11 mouse cellular contexts compared by ENCODE assay signal in genomic region chr12:86088042-86088441, GRCm38 (mm10). TPM values are rescaled to one million over a fixed set of nuclear protein-coding genes. Genes with fewer than 3 reads are reported as not detected.
A peak's percentile ranks its signal among the peaks of the same experiment; 100 is the strongest.
DNase-seq lines count a peak whose midpoint lies in the region; TF ChIP-seq lines count a peak whose summit lies in the region.
"Had no signal": no experiment of that assay in that cellular context is flagged by ENCODE, and none has a peak within 500 bp of the region (broad histone marks: within the 10 kb centered on the region; RNA-seq: fewer than 3 reads in every experiment).

No protein-coding gene starts in this region.

- no peaks in the 10 kb centered on the region for H3K4me1 ChIP-seq in liver, adult 2 months (ENCODE audit: control insufficient read depth, insufficient read depth, low read length)

- H3K27me3 ChIP-seq in liver, adult 2 months (ENCODE audit: control insufficient read depth, insufficient read depth, low read length), result no peaks in the 10 kb centered on the region
- H3K27me3 ChIP-seq: limb, embryonic 15.5 days had no signal

- peak overlapping the region; percentile 48; the same call in 1 of the 2 replicates for H3K27ac ChIP-seq in liver, adult 2 months (replicated peaks; ENCODE audit: insufficient read depth, low read depth, low read length)
- H3K27ac ChIP-seq: limb, embryonic 15.5 days; midbrain, embryonic 10.5 days had no signal

- no peak overlapping the region for H3K4me3 ChIP-seq in liver, adult 2 months (ENCODE audit: insufficient read depth, low read depth, low read length)
- H3K4me3 ChIP-seq: limb, embryonic 15.5 days; midbrain, embryonic 10.5 days had no signal

- no peak for TF ChIP-seq CTCF in liver, adult 2 months (IDR thresholded peaks at IDR 0.05; ENCODE audit: low read depth, low read length)

- peak; percentile 16 for DNase-seq in adrenal gland, postnatal 10 days
- DNase-seq in adrenal gland, postnatal 4 days (ENCODE audit: low spot score in 2 of 2), result no peak
- no peak for DNase-seq in liver, adult 2 months (ENCODE audit: extremely low read depth, low read depth, low spot score)
- DNase-seq in liver, result no peak
- DNase-seq in heart, postnatal 4 days, result peak; percentile 53
- peak; percentile 37 to 56 for DNase-seq in lung, postnatal 4 days
- DNase-seq in layer of hippocampus, adult 18-20 months (ENCODE audit: low spot score in 2 of 2), result no peak
- no peak for DNase-seq in thymus, postnatal 0 days (ENCODE audit: low spot score)
- DNase-seq: layer of hippocampus, postnatal 36 days had no signal

- no peak for TF ChIP-seq POLR2A in liver, adult 2 months (IDR thresholded peaks at IDR 0.05; ENCODE audit: extremely low read depth, insufficient read depth, low read length)

- H3K36me3 ChIP-seq in liver, adult 2 months (ENCODE audit: control insufficient read depth, insufficient read depth, low read length), result no peaks in the 10 kb centered on the region

- H3K9ac ChIP-seq in liver, adult 2 months (ENCODE audit: low read depth, low read length), result no peak overlapping the region
- H3K9ac ChIP-seq: limb, embryonic 15.5 days had no signal

- H3K79me2 ChIP-seq in liver, adult 2 months (ENCODE audit: control insufficient read depth, insufficient read depth, low read length), result no peaks in the 10 kb centered on the region

- 85% methylated on average over 7 of the region's 7 CpGs for WGBS in liver, adult 2 months

RNA-seq across cellular contexts. Expression of gene Ift43, which starts 5.7 kb away (rescaled TPM):
- 10 to 100 TPM; 25.3 to 25.7 TPM for total RNA-seq in adrenal gland, postnatal 10 days (2021)
- total RNA-seq in adrenal gland, postnatal 4 days (2021), result 10 to 100 TPM; 30.7 to 34.2 TPM
- 3.5 and 6.0 TPM in 2 replicates for total RNA-seq in liver, adult 2 months (2014; rRNA removed)
- polyA plus RNA-seq in liver, adult 2 months (2012; rRNA removed), result 3.9 and 4.5 TPM in 2 replicates
- 10 to 100 TPM; 42.8 to 45.3 TPM for total RNA-seq in heart, postnatal 4 days (2021)
- total RNA-seq in layer of hippocampus, adult 18-20 months (2021), result 10 to 100 TPM; 13.9 to 15.0 TPM
- polyA plus RNA-seq in thymus, postnatal 0 days (2015; fragmentation: Nextera tagmentation; extraction: Ambion mirVana), result 13.6 and 15.6 TPM in 2 replicates

RNA-seq across cellular contexts. Expression of gene Tgfb3, which starts 9.2 kb away (rescaled TPM):
- total RNA-seq in adrenal gland, postnatal 10 days (2021), result 10 to 100 TPM; 15.0 to 16.6 TPM
- total RNA-seq in adrenal gland, postnatal 4 days (2021), result 10 to 100 TPM; 19.8 to 23.4 TPM
- total RNA-seq in liver, adult 2 months (2014; rRNA removed), result 0.46 and 0.54 TPM in 2 replicates
- 0.68 and 0.84 TPM in 2 replicates for polyA plus RNA-seq in liver, adult 2 months (2012; rRNA removed)
- total RNA-seq in heart, postnatal 4 days (2021), result 10 to 100 TPM; 18.6 to 19.2 TPM
- 10 to 100 TPM; 18.8 to 19.4 TPM for total RNA-seq in layer of hippocampus, adult 18-20 months (2021)
- polyA plus RNA-seq in thymus, postnatal 0 days (2015; fragmentation: Nextera tagmentation; extraction: Ambion mirVana), result 2.6 and 2.9 TPM in 2 replicates

Comparison
In these comparisons a context has a peak if more than half of its experiments do, and no peak if none do; other contexts are left out.
1. DNase-seq: peak in adrenal gland, postnatal 10 days (single experiment), heart, postnatal 4 days (single experiment) and lung, postnatal 4 days (2 of 2); none in adrenal gland, postnatal 4 days (0 of 2), liver, adult 2 months (single experiment), liver (single experiment), layer of hippocampus, adult 18-20 months (0 of 2) and thymus, postnatal 0 days (single experiment).
2. RNA of gene Tgfb3, which starts 9.2 kb away (total RNA-seq): 19.8 to 23.4 TPM in adrenal gland, postnatal 4 days, 18.8 to 19.4 TPM in layer of hippocampus, adult 18-20 months, 18.6 to 19.2 TPM in heart, postnatal 4 days and 15.0 to 16.6 TPM in adrenal gland, postnatal 10 days; 0.46 to 0.54 TPM in liver, adult 2 months; every median in the first group is over 10 times any median in the second.